Mouse (Mus musculus): ENCODE measurements around the gene Zfp609.

DNA sequence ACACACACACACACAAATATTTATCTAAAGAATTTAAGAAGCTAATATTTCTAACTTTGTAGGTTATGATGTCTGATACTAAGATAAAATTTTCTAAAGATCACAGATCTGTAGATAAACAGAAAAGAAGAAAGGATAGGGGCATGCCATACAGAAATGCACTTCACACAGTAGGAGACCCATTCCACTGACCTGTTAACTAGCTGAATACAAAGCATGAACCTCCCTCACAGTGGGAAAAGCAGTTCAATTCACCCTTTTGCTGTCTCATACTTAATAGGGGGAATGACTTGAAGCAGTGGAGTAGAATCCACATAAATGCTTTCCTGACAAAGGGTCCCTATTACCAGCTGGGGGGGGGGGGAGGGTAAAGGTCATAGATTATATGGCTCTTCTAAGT, 6.3 kb upstream of the Zfp609 start:
- no peak for TF ChIP-seq POLR2AphosphoS2 (IDR thresholded peaks at IDR 0.05; ENCODE audit: insufficient read length, low read depth)
- TF ChIP-seq MAX (IDR thresholded peaks at IDR 0.05; ENCODE audit: low read depth), result no peak
- TF ChIP-seq USF1 (IDR thresholded peaks at IDR 0.05; ENCODE audit: low read depth), result no peak
- TF ChIP-seq E2F4 (IDR thresholded peaks at IDR 0.05; ENCODE audit: insufficient read depth), result no peak
- TF ChIP-seq POLR2A (IDR thresholded peaks at IDR 0.05; ENCODE audit: insufficient read length, low read depth), result no peak
- no peak for TF ChIP-seq CEBPB (IDR thresholded peaks at IDR 0.05; ENCODE audit: insufficient read depth, poor library complexity, severe bottlenecking)
- TF ChIP-seq MYOD1 (IDR thresholded peaks at IDR 0.05; ENCODE audit: control insufficient read depth in 1 of 3, insufficient read length in 2 of 3, low read depth in 2 of 3), result no peak
- TF ChIP-seq TCF3 (IDR thresholded peaks at IDR 0.05; ENCODE audit: insufficient read length, low read depth), result no peak
- TF ChIP-seq TCF12 (IDR thresholded peaks at IDR 0.05; ENCODE audit: insufficient read depth, poor library complexity, severe bottlenecking), result no peak
- no peak for TF ChIP-seq REST (IDR thresholded peaks at IDR 0.05; ENCODE audit: insufficient read depth, insufficient read length)
- TF ChIP-seq SRF (IDR thresholded peaks at IDR 0.05; ENCODE audit: control insufficient read depth, insufficient read length, low read depth), result no peak
- TF ChIP-seq MYOG (IDR thresholded peaks at IDR 0.05; ENCODE audit: control insufficient read depth in 1 of 3, insufficient read depth in 1 of 3, insufficient read length in 2 of 3, low read depth in 2 of 3), result no peak

Data from myocyte (in vitro differentiated cells).